Mouse (Mus musculus) ES-E14 (cell line): ENCODE results near the gene Aph1c.

ENCODE experiments used
- CHD2 ChIP-seq: IDR thresholded peaks from 2 replicates; pipeline ENCODE4 v1.6.1; 2014; ENCODE audit warnings: mild to moderate bottlenecking, low read depth, low read length, inconsistent platforms
- MAFK ChIP-seq: IDR thresholded peaks from 2 replicates; pipeline ENCODE4 v1.6.1; 2014; ENCODE audit warnings: mild to moderate bottlenecking, low read depth, low read length, inconsistent platforms; ENCODE audit not compliant: insufficient read depth
- ZC3H11A ChIP-seq: IDR thresholded peaks from 2 replicates; pipeline ENCODE4 v1.6.1; 2012; ENCODE audit warnings: low read depth, mild to moderate bottlenecking, inconsistent platforms, low read length, borderline replicate concordance
- ZNF384 ChIP-seq: IDR thresholded peaks from 2 replicates; pipeline ENCODE4 v1.6.1; 2012; ENCODE audit warnings: low read depth, low read length, inconsistent platforms

DNA sequence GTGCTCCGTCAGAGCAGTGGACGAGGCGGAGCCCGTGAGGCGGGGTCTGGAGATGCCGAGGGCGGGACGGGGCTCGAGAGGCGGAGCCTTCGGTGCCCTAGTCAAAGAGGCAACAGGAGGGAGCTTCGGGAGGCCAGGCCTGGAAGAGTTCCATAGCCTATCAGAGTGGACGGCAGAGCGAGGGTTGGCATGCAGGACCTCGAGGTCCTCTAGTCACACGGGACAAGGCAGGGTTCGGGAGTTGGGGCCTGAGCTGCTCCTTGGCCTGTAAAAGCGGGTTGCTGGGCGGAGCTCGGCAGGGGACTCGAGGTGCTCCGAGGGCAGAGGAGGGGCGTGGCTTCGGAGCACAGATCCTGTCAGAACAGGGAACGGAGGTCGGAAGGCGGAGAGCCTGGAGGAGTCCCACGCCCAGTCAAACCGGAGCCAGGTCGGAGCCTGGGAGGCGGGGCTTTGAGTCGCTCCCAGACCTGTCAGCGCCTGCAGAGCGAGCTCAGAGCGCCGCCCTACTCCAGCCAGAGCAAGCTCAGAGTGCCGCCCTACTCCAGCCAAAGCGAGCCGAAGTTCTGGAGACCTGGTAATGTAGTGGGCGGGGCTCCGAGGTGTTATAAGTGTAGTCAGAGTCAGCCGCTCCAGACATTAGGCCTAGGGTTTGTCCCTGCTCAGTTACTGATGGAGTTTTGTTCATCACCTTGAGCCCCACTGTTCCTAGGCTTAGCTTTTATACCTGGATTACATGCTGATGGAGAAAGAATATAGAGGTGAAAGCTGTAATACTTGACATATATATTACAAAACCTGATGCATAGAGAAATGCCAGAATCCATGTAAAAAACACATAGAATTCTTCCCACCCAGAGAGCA is 38.8 kb downstream of the Aph1c start, which contains the start of gene Aph1b:
- TF ChIP-seq ZNF384 (no peak), CHD2 (no peak), ZC3H11A (no peak), MAFK (no peak)
